Mouse (Mus musculus) granulocyte monocyte progenitor cell, adult 5-6 weeks (primary cell): ENCODE measurements around the gene Atp5l. TPM values are rescaled to one million over a fixed set of nuclear protein-coding genes. Genes with fewer than 3 reads are reported as not detected.

Experiments
- ATAC-seq: replicated peaks from 2 replicates; pipeline ENCODE4 v1.8.0; 2016; ENCODE audit warnings: mild to moderate bottlenecking, moderate TSS enrichment, inconsistent platforms; ENCODE audit not compliant: poor library complexity, severe bottlenecking
- total RNA-seq, 2 experiments: library from RNA; stranded (forward) in 1 of 2; stranded (reverse) in 1 of 2; fragments of 200-712, 200-1000 nt in 1 of 2; fragments of >200 nt in 1 of 2; fragmentation: Nextera tagmentation in 1 of 2; gene quantifications; 2 replicates each; pipeline ENCODE4 v1.2.3; 2014 to 2017

The Atp5l gene
- total RNA-seq, 2 experiments from 2014 or later, result 149 to 961 TPM

DNA sequence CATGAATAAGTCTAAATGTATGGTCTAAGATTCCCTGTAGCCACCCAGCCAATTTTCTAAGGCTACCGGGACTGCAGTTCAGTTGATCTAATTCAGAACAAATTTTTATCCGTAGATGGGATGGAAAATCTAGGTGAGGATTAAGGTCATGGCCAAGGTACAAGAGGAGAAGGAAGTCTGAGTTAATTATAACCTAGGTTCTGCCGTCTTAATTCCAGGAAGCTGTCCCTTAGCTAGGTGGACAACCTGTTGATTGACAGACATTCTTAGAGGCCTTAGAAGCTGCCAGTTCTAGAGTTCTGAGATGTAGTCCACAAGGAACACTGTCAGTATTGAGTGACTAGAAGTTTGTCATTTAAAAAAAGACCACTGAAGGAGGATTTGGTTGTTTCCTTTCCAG, 20.8 kb downstream of the Atp5l start:
- ATAC-seq, result no peak

DNA sequence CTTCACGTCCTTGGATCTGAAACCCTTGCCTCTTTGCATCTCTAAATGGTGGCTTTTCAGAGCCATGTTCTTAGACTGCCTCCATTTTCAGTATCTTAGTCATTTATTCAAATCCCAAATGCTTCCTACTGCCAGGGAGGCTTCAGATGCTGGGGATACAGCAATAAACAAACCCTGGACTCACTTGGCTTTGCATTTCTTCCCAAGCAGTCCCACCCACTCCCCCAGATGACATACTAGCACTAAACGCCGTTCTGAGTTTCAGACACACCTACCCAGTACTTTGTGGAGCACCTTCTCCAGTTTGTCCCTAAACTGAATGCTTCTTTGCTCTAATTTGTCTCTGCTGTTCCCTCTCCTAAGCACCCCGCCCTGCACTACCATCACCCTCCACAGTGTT, 23.5 kb downstream of the Atp5l start:
- ATAC-seq, result no peak

DNA sequence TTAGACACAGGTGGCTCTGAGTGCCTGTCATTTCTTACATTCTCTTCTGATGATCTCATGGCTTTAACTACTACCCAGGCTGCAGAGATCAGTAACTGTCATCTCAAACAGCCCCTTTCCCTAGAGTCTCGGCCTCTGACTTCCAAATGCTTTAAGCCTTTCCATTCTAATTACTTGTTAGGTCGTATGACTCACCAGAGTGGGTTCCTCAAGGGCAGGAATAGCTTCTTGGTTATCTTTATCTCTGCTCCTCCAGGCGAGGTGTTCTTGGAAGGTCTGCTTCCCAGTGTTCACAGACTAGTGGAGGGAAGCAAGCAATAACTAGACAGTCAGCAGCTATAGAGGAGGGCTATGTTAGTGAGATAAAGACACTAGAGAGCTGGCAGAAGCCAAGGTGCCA, 27.9 kb downstream of the Atp5l start:
- no peak for ATAC-seq

DNA sequence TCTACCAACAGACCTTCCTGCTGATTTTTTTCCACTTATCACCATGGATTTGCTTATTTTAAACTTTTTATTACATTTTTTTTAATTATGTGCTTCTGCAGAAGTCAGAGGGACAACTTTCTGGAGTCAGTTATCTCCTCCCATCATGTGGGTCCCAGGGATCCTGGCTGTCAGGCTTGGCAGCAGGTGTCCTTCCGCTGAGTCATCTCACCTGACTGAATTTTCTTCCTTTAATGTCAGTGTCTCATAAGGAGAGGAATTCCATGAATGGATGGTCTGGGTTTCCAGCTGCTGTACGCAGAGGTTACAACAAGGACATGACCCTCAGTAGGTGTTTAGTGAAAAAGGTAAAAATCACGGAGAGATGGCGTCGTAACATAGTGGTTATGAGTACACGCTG, 29.3 kb downstream of the Atp5l start:
- no peak for ATAC-seq

DNA sequence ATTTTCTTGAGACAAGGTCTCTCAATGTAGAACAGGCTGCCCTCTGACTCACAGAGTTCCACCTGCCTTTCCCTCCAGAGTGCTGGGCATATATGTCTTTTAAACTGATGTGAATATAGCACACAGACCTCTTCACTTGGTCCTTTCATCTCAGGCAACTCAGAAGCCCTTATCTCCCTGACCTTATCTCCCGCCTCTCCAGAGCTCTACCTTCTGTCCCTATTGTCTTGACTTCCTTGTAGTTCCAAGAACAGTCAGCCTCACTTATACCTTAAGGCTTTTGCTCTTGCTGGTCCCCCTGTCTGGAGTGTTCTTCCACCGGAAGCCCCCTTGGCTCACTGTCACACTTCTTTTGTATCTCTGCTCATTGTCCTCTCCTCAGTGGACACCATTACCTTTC, 30.4 kb downstream of the Atp5l start:
- no peak for ATAC-seq

DNA sequence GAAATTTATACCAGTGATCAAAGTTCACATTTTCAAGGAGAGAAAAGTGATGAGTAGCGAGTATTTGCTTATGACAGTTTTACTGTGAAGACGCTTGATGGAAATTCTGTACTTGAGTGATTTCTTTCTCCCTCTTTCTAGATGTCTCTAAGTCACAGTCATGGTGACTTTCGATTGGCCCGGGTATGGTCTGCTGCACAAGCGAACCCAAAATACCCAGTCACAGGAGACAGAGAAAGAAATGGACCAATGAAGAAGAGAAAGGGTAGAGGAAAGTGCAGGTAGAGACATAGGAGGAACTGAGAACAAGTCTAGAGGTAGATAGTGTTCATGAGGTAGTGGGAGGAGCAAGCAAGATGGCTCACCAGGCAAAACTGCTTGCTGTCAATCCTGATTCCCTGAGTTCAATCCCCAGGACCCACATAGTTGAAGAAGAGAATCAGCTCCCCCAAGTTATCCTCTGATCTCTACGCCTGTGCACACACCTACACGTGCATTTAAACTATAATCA, 32.4 kb downstream of the Atp5l start:
- no peak for ATAC-seq

DNA sequence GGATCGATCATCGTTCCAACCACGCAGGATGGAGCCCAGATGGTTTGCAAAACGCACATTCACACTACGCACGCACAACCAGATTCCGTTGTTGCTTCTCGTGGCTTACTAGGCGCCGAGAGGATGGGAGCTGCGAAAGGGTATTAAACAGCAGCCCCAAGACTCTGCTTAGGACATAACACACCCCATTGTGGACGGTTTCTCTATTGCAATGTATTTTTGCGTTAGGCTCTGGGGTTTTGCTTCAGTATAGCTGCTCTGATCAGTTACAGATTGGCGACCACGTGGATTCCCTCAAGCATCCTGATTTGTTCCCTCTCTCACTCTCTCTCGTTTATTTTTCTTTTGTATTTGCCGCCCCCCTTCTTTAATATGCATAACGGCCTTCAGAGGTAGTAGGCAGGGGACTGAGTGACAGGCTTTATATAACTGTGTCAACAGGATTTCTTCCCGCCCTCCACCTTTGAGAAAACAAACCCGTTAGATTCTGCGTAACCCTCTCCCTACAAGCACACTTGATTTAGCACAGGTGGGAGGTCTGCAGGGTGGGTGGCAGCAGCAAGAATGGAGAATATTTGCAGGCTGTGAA, 37.5 kb downstream of the Atp5l start:
- ATAC-seq, result no peak

DNA sequence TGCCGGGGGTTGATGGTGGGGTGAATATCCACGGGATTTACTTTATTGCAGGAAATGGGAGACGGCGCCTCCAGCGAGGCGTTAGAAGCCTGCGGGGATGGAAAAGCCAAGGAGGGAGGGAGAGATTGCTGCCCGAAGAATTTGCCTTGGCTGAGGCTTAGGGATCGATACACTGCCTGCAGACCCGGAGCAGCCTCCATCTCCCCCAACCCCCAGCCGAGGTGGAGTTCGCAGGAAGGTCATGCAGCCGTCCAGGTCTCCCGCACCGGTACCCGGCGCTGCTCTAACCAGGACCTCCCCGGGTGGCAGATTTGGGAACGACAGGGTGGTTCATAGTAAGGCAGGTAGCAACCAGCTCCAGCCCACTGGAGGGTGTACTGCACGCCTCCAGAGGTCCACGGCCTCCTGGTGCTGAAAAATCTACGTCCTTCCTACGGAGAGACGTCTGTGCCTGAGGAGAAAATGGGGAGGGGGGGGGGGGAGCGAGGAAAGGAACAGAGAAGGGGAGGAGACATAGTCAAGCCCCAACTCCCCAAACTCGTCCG, 38.0 kb downstream of the Atp5l start:
- ATAC-seq, result peak; percentile 45

DNA sequence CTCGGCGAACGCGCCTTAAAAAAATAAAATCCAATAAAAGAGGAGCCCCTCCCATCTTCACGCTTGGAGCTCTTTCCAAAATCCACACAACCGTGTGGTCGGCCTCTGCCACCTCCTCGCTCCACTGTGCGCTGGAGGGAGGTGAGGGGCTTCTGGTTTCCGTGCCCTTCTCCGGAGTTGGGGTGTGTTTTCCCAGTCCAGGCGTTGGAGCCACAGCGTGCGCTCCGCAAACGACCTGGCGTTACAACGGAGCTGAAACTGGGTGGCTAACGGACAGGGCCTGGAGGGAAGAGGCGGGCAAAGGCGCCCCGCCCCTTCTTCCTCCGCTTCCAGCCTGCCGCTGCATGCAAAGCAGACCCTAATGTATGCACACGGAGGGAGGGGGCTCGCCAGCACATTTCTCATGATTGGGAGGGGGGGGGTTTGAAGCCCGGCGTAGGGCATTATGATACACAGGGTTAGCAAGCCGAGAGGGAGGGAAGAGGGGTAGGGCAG, 38.6 kb downstream of the Atp5l start:
- ATAC-seq, result peak; percentile 52

DNA sequence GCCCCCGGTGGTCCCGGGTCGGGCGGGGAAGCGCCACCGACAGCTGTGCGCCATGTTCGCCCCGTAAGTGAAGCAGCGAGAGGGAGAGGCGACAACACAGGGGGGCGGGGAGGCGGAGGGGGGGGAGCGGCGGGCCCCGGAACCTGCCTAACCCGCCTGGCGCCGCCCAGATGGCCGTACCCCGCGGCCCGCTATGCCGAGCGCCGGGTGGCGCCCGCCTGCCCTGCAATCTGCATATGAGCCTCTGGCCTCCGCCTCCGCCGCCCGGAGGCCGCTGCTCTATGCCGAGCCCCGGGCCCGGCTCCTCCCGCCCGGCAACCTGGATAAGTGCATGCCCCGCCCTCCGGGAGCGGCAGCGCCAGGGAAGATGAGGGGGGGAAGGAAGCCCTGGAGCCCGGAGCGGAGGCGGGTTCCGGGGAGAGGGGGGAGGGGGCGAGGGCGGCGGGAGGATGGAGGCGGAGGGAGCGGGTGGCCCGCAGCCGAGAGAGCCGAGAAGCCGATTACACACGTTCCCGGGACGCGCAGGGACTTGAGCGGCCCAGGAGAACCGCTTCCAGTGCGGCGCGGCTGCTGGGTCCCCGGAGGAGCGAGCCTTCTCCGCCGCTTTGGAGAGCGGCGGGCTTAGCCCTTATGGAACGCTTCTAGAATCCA, 39.2 kb downstream of the Atp5l start, which contains the start of gene Kmt2a:
TSS of gene Kmt2a (minus strand) at position 76 of the 651 bp plus-strand sequence.
- peak; percentile 82 for ATAC-seq

DNA sequence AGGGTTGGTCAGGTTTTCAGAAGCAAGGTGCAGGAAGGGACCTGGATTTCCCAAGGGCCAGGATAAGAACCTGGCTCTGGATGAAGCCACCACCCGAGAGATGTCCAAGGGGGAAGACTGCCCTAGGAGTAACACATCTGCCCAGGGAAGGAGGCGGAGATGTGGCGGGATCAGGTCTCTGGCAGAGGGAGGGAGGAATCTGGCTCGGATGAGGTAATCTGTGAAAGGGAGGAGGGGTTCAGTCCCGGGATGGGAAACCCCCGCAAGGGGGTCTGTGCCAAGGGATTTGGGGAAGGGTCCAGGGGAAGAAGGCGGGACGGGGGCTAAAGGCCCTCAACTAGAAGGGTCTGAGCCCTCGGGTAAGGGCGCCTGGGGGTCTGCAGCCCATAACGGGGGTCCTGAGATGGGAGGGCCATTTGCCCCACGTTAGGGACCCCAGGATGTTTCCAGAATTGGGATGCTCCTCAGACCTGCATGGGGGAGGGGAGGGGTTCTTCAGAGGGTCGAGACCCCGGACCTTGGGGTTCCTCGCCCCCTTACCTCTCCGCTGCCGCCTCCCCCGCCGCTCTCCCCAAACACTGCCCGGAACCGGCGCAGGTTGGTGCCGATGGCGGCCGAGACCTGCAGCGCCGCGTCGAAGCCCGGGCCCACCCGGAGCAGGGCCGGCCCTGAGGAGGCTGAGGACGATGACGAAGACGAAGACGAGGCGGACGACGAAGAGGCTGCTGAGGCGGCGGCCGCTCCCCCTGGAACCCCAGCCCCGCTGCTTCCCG, 40.0 kb downstream of the Atp5l start:
- ATAC-seq, result no peak

DNA sequence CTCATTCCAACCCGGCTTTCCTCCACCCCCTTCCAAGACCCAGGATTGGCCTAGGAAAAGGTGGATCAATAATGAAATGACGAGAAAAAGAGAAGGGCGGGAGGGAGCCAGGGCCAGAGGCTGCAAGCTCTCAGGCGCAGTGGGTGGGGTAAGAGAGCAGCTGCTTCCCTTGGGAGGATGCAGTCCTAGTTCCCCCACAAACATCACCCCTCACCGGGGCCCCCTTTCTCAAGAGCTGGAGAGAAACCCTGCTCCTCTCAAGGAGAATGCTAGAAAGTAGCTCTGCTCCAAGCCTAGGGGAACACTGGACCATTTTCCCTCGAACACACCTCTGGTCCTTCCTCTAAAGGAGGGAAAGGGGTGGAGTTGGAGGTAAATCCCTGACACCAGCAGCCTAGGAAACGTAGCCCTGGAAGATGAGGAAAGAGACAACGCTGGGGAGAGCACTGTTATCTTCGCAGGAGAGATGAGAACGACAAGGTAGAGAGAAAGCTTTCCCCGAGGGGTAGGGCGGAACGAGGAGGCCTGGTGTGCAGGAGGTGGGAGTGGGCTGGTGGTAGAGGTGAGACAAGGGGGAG, 40.8 kb downstream of the Atp5l start:
- ATAC-seq, result peak; percentile 36

DNA sequence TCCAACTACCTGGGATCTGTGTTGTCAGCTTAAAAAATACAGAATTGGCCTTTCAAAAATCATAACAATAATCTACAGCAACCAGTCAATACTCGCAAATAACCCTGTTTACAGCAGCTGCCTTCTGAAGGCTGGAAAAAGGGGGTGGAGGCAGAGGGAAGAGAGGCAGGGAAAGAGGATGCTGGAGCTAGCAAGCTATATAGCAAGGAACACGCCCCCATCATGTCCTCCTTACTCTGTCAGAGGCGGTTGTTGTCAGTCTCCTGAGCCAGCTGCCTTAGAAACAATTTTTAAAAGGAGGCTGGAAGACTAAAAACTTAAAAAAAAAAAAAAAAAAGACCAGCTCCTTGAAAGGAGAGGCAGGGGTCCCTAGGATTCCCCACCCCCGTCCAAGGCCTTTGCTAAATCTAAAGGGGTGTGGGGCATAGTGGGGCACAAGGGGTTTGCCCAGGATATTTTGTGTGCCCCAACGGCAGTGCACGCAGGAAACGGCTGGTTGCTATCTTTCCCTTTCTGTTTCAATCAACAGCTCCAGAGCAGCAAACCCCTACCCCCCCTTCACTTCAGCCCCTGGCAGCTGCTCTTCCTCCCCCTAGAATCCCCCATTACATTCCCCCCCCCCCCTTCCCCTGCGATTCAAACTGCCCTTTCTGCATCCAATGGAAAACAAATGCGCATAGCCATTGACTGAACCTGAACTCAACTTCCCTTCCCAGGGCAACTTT, 41.6 kb downstream of the Atp5l start:
- no peak for ATAC-seq

DNA sequence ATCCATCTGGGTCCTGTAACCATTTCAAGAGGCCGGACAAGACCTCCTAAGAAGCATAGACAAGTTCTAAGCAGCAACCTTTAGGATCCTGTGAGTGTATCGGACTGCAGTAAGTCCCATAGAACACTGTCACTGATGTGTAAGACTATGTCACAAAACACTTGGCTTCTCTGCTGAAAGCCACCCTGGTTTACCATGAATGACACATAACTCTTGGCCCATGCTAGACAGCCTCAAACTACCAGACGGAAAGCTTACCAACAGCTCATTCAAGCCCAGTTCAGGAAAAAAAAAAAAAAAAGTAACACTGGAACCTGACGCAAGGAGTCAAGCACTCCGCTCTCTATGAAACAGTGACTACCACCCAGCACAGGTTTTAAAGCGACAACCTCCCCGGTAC, 42.9 kb downstream of the Atp5l start:
- no peak for ATAC-seq

DNA sequence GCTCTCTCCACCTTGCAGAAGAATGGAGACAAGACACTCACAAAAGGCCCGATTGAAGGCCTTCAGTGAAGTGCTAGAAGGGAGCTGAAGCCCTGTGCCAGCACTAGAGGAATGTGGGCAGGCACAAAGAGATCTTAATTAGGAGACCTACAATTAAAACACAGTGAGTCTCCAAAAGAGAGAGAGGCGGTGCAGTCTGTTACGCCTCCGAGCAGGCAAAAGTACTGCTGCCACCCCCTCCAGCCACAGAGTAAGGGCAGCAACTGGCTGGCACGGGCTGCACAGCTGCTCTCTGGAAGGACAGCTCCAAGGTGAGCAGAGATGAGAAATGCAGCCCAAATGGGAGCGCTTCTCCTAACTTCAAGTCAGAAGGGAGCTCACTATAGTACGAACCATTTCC, 45.1 kb downstream of the Atp5l start:
- ATAC-seq, result no peak

DNA sequence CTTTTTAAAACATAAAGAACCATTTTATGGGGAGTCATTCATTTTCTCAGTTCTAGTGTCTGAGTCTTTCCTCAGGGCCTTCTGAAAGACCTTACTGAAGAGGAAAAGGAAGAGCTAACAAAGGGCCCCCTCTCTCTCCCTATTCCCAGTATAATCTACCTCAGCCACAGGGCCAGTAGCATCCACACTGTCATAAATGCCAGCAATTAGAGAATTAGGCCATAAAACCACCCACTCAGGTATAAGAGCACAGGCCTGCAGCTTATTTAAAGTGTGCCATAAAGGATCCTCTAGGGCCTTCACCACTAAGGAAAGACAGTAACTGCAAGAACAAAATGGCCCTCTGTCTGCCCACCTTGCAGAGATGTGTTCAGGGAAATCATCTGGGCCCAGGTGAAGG, 46.3 kb downstream of the Atp5l start:
- no peak for ATAC-seq

DNA sequence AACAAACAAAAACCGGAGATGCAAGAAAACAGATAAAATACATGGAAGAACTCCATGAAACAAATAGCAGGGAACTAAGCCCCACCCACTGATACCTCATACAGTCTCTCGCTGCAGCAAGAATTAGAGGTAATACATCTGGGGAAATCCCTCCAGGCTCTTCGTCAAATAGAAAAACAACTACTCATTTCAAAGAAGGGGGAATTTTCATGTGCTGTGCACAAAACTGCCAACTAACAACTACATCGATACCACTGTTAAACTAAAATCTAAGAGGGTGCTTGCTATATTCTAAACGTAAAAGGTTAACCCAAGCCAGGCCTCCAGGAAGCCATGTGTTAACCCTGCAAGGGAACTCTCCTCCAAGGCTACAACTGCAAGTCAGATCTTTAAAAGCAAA, 46.9 kb downstream of the Atp5l start:
- ATAC-seq, result no peak

DNA sequence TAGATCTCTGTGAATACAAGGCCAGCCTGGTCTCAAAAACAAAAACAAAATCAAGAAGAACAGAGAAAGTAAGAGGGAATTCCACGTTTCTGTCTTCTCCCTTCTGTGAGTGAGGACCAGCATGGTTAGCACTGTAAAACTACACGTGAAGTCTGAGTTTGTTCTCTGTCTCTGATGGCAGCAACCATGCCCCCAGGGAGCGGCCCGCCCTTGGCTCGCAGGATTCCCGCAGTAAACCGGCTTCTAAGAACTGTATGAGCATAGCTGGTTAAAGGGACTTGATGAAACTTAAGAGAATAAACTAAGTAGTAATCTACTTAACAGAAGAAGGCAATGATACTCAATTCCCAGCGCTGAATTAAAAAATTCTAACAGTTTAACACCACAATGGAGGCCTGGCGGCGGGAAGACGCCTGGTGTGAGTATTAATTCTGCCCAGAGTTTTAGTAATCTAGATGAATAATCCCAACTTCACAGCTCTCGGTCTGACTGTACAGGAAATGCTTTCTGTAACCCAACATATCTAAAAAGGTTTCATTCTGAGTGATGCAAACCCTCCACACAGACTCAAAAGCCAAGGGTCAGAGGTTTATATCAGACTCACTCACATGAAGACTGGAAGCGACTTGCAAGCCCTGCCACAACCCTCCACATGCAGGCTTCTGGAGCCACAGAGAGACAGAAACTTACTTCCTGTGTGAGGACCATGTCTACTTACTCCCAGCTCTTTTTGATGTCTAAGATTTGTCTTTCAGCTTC, 52.0 kb downstream of the Atp5l start:
- ATAC-seq, result no peak

DNA sequence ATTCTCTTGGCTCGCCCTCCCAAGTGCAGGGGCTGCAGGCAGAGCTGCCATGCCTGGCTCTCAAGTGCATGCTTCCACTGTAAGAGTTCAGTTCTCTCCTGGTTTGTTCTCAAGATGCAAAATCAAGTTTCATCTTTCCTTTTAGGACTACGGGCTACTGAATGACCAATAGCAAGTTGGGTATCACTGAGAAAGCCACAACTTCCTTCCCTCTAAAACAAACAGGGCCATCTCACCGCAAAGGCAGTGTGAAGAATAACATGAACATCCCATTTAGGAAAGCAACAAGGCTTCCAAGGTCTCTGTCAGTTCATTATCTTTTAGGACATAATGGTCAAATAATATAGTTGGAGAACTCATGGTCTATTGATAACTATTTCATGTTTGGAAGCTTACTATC, 52.9 kb downstream of the Atp5l start:
- ATAC-seq, result peak; percentile 62
